Mouse (Mus musculus): Measurements from ENCODE around the gene Pou3f3.

DNA sequence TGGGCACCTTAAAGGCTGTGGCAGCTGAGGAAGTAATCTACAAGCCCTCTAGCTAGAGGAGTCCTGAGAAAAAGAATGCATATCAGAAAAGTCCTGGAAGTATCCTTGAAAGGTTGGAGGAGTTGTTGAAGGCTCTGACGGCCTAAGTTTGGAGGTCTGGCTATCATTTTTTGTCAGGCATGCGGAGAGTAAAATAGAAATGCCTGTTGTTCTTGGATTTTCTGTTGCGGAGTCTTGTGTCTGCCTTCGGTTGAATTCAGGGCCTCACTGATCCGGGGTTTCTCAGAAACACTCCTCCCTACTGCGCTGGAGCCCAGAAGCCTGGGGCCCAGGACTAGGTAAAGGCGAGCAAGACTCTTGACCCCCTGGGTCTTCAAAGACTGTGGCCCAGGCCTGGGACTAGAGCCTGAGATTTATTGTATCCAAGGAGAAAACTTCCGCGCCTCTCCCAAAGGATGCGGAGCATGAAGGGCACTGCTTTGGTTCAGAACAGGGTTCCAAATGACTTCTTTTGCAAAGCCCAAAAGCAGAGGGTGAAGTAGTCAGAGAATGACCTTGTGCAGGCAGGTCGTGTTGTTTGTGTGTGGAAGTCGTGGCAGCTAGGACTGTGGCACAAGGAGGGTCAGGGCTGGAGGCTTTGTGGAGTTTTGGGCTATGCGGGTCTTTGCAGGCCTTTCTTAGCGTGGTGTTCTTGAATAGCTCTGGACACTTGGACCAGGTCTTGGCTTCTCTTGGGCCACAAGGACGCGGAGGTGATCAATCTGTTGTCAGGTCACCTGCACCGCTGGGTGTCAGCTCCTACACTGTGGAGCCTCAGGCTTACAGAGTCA, 9.6 kb downstream of the Pou3f3 start:
- TF ChIP-seq CTCF (IDR thresholded peaks at IDR 0.05; ENCODE audit: low read depth), result no peak
- TF ChIP-seq EP300 (IDR thresholded peaks at IDR 0.05; ENCODE audit: low read depth), result no peak
